Mouse (Mus musculus): ENCODE measurements around the gene Itfg2. TPM values are rescaled to one million over a fixed set of nuclear protein-coding genes. Genes with fewer than 3 reads are reported as not detected.

Itfg2 gene
- polyA plus RNA-seq, 1 experiment from 2014 or later, result 9.4 TPM

DNA sequence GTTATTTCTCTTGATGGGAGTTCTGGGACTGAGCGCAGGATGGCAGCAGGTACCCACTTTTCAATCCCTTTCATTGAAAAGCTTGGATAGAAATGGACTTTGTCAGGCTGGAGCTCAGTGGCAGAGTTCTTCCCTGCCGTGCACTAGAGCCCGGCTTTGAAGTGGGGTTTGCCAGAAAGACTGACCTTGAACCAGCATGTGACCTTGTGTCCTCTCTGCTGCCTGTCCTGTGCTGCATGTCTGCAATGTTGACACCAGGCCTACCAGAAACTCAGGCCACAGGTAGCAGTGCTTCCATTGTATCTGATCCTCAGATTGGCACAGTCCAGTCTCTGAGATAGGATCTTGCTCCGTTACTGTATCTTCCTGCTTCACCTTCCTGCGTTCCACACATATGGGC, 54.7 kb downstream of the Itfg2 start:
- H3K27me3 ChIP-seq (replicated peaks; ENCODE audit: control insufficient read depth, insufficient read depth, low read length), result no peaks in the 10 kb centered on the region

DNA sequence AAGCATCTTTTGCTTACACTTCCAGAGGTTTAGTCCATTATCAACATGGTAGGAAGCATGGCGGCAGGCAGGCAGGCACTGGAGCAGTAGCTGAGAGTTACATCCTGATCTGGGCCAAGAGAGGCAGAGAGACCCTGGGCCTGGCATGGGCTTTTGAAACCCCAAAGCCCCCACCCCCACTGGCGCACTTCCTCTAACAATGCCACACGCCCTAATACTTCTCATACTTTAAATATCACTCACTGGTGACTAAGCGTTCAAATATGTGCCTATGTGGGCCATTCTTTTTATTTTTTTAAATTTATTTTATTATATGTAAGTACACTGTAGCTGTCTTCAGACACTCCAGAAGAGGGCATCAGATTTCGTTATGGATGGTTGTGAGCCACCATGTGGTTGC, 58.3 kb downstream of the Itfg2 start:
- Histone ChIP-seq H3K4me2 (replicated peaks; ENCODE audit: low read depth) (no peak overlapping the region), H3K9ac (ENCODE audit: low read depth, low read length) (no peak overlapping the region), H3K4me3 (ENCODE audit: low read depth, low read length) (no peak overlapping the region), H3K27me3 (replicated peaks; ENCODE audit: control insufficient read depth, insufficient read depth, low read length) (no peaks in the 10 kb centered on the region), H3K27ac (ENCODE audit: low read depth, low read length) (no peak overlapping the region), H3K4me1 (replicated peaks; ENCODE audit: control insufficient read depth, insufficient read depth, low read length) (no peaks in the 10 kb centered on the region; the same call in 1 of the 2 replicates), H3K36me3 (ENCODE audit: control insufficient read depth, insufficient read depth) (peaks cover 40% of the 10 kb centered on the region), H3K9me3 (ENCODE audit: control insufficient read depth) (no peaks in the 10 kb centered on the region)
- no peak for TF ChIP-seq CTCF (IDR thresholded peaks at IDR 0.05; ENCODE audit: low read depth)
- ATAC-seq, result no peak
- WGBS, result 93% methylated on average over 5 of the region's 5 CpGs

More for the DNA sequence above, 54.7 kb downstream of the Itfg2 start:
- 86% methylated on average over 5 of the region's 5 CpGs for WGBS
- Histone ChIP-seq H3K27ac (ENCODE audit: low read depth, low read length) (no peak overlapping the region), H3K9ac (ENCODE audit: low read depth, low read length) (no peak overlapping the region), H3K9me3 (ENCODE audit: control insufficient read depth) (no peaks in the 10 kb centered on the region), H3K4me3 (ENCODE audit: low read depth, low read length) (no peak overlapping the region), H3K36me3 (ENCODE audit: control insufficient read depth, insufficient read depth) (peaks cover 68% of the 10 kb centered on the region), H3K4me2 (replicated peaks; ENCODE audit: low read depth) (no peak overlapping the region), H3K4me1 (replicated peaks; ENCODE audit: control insufficient read depth, insufficient read depth, low read length) (no peaks in the 10 kb centered on the region)
- no peak for TF ChIP-seq CTCF (IDR thresholded peaks at IDR 0.05; ENCODE audit: low read depth)
- no peak for ATAC-seq

- Histone ChIP-seq H3K27ac (ENCODE audit: low read depth, low read length) (no peak overlapping the region), H3K36me3 (ENCODE audit: control insufficient read depth, insufficient read depth) (peaks cover 23% of the 10 kb centered on the region), H3K9me3 (ENCODE audit: control insufficient read depth) (no peaks in the 10 kb centered on the region), H3K9ac (ENCODE audit: low read depth, low read length) (no peak overlapping the region), H3K27me3 (replicated peaks; ENCODE audit: control insufficient read depth, insufficient read depth, low read length) (no peaks in the 10 kb centered on the region), H3K4me2 (replicated peaks; ENCODE audit: low read depth) (no peak overlapping the region), H3K4me1 (replicated peaks; ENCODE audit: control insufficient read depth, insufficient read depth, low read length) (no peaks in the 10 kb centered on the region; the same call in 1 of the 2 replicates), H3K4me3 (ENCODE audit: low read depth, low read length) (no peak overlapping the region)
- 60% methylated on average over 6 of the region's 6 CpGs for WGBS
- TF ChIP-seq CTCF (IDR thresholded peaks at IDR 0.05; ENCODE audit: low read depth), result no peak
- no peak for ATAC-seq
These were observed 60.0 kb downstream of the Itfg2 start for GRCm38 (mm10) chr6:128364721-128365120.

DNA sequence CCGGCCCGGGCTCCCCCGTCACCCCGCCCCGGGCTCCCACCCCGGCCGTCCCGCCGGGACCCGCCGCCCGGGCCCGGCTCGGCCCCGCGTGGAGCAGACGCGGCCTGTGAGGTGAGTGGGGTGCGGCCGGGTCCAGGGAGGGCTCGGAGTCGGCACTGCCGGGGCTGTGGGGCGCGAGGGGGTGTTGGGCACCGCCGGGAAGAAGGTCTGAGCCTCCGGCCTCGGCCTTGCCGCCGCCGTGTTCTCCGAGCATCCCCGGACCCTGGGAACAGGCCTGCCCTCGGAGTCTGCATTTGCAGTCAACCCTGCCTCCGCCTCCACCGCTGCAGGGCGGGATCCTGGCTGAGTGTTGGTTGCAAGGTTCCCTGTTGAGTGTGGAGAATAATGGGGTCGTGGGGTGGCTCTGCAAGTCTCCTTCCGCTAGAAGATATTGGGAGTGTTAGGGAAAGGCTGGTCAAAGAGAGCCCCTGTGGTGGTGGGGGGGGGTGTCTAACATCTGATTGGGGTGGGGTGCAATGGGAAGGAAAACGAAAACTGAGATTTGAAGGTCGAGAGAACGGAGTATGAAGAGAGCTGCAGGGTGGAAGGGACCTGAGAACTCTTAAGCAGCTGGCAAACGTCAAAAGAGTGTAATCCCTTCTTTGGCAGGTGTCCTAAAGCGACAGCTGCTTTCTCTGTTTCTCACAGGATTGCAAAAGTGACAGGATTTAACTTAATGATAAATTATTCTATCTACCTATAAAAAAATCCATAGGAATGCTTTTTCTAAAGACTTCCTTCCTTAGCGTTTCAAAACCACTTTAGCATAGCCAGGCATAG, 61.5 kb downstream of the Itfg2 start:
- ATAC-seq, result peak; percentile 44; the same call in 1 of the 2 replicates
- 2% methylated on average over 46 of the region's 46 CpGs for WGBS
- H3K4me1 ChIP-seq (replicated peaks; ENCODE audit: control insufficient read depth, insufficient read depth, low read length), result no peaks in the 10 kb centered on the region; the same call in 1 of the 2 replicates
- H3K4me2 ChIP-seq (replicated peaks; ENCODE audit: low read depth), result peak overlapping the region; percentile 98
- H3K9me3 ChIP-seq (ENCODE audit: control insufficient read depth), result no peaks in the 10 kb centered on the region
- no peaks in the 10 kb centered on the region for H3K27me3 ChIP-seq (replicated peaks; ENCODE audit: control insufficient read depth, insufficient read depth, low read length)
- peaks cover 13% of the 10 kb centered on the region for H3K36me3 ChIP-seq (ENCODE audit: control insufficient read depth, insufficient read depth)
- peak overlapping the region; percentile 96 for H3K27ac ChIP-seq (ENCODE audit: low read depth, low read length)
- peak overlapping the region; percentile 89 for H3K9ac ChIP-seq (ENCODE audit: low read depth, low read length)
- H3K4me3 ChIP-seq (ENCODE audit: low read depth, low read length), result peak overlapping the region; percentile 98
- no peak for TF ChIP-seq CTCF (IDR thresholded peaks at IDR 0.05; ENCODE audit: low read depth)

- ATAC-seq, result peak; percentile 87
- peak within 1 kb of the TSS; percentile 89 for H3K9ac ChIP-seq (ENCODE audit: low read depth, low read length)
- 0% methylated on average over 47 of the region's 76 CpGs for WGBS
These were observed 62.2 kb downstream of the Itfg2 start, which contains the start of the genes Rhno1 and Foxm1 for GRCm38 (mm10) chr6:128362381-128363006. TSS of gene Rhno1 (minus strand) at chr6:128362911. TSS of gene Foxm1 (plus strand) at chr6:128362967.

DNA sequence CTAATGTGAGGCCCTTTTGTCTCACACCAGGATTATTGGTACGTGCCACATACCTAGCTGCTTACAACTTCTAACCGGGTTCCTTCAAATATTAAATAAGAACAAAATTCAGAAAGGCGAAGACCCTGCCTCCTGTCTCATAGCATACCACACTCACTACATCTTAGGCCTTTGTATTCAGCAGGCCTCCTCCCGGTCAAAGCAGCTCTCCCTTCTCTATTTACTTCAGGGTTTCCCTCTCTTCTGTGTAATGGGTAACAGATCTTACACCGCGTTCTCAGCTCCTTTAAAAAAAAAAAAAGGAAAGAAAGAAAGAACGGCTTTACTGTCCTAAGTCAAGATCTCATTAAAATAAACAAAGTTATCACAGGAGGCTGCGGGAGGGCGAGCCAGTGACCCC, 62.8 kb downstream of the Itfg2 start:
- ATAC-seq, result no peak
- Histone ChIP-seq H3K36me3 (ENCODE audit: control insufficient read depth, insufficient read depth) (peaks cover 8% of the 10 kb centered on the region; the same call in 1 of the 2 replicates), H3K9ac (ENCODE audit: low read depth, low read length) (peak overlapping the region; percentile 89), H3K4me3 (ENCODE audit: low read depth, low read length) (peak overlapping the region; percentile 98), H3K27ac (ENCODE audit: low read depth, low read length) (peak overlapping the region; percentile 96), H3K9me3 (ENCODE audit: control insufficient read depth) (no peaks in the 10 kb centered on the region), H3K27me3 (replicated peaks; ENCODE audit: control insufficient read depth, insufficient read depth, low read length) (no peaks in the 10 kb centered on the region), H3K4me2 (replicated peaks; ENCODE audit: low read depth) (peak overlapping the region; percentile 98), H3K4me1 (replicated peaks; ENCODE audit: control insufficient read depth, insufficient read depth, low read length) (no peaks in the 10 kb centered on the region; the same call in 1 of the 2 replicates)
- WGBS, result 11% methylated on average over 9 of the region's 9 CpGs
- TF ChIP-seq CTCF (IDR thresholded peaks at IDR 0.05; ENCODE audit: low read depth), result no peak

More at GRCm38 (mm10) chr6:128362381-128363006, 62.2 kb downstream of the Itfg2 start, which contains the start of the genes Rhno1 and Foxm1:
- no peak for TF ChIP-seq CTCF (IDR thresholded peaks at IDR 0.05; ENCODE audit: low read depth)
- H3K4me2 ChIP-seq (replicated peaks; ENCODE audit: low read depth), result peak within 1 kb of the TSS; percentile 98
- peak within 1 kb of the TSS; percentile 98 for H3K4me3 ChIP-seq (ENCODE audit: low read depth, low read length)
- peaks cover 12% of the 10 kb centered on the region; the same call in 1 of the 2 replicates for H3K36me3 ChIP-seq (ENCODE audit: control insufficient read depth, insufficient read depth)
- no peaks in the 10 kb centered on the region for H3K27me3 ChIP-seq (replicated peaks; ENCODE audit: control insufficient read depth, insufficient read depth, low read length)
- no peaks in the 10 kb centered on the region; the same call in 1 of the 2 replicates for H3K4me1 ChIP-seq (replicated peaks; ENCODE audit: control insufficient read depth, insufficient read depth, low read length)
- H3K9me3 ChIP-seq (ENCODE audit: control insufficient read depth), result no peaks in the 10 kb centered on the region
- peak within 1 kb of the TSS; percentile 96 for H3K27ac ChIP-seq (ENCODE audit: low read depth, low read length)

Other genes starting within 250 kb of the Itfg2 start
- 1.4 and 1.5 TPM in 2 replicates for gene Tead4, start 124.1 kb downstream of the Itfg2 start, polyA plus RNA-seq (2015; fragmentation: Nextera tagmentation; extraction: Ambion mirVana)
- gene Tulp3, start 69.1 kb downstream of the Itfg2 start, polyA plus RNA-seq (2015; fragmentation: Nextera tagmentation; extraction: Ambion mirVana), result 3.0 and 4.4 TPM in 2 replicates
- gene Rhno1, start 62.0 kb downstream of the Itfg2 start, polyA plus RNA-seq (2015; fragmentation: Nextera tagmentation; extraction: Ambion mirVana), result 39.1 and 39.5 TPM in 2 replicates
- gene Foxm1, start 62.0 kb downstream of the Itfg2 start, polyA plus RNA-seq (2015; fragmentation: Nextera tagmentation; extraction: Ambion mirVana), result 4.7 and 5.7 TPM in 2 replicates
- not detected in 2 replicates for gene Tex52, start 49.5 kb downstream of the Itfg2 start, polyA plus RNA-seq (2015; fragmentation: Nextera tagmentation; extraction: Ambion mirVana)
- gene Gm44596, start 49.4 kb downstream of the Itfg2 start, polyA plus RNA-seq (2015; fragmentation: Nextera tagmentation; extraction: Ambion mirVana), result not detected in 2 replicates
- 2.3 and 3.4 TPM in 2 replicates for gene Nrip2, start 25.6 kb downstream of the Itfg2 start, polyA plus RNA-seq (2015; fragmentation: Nextera tagmentation; extraction: Ambion mirVana)
- gene Fkbp4, start 13.7 kb upstream of the Itfg2 start, polyA plus RNA-seq (2015; fragmentation: Nextera tagmentation; extraction: Ambion mirVana), result 113 and 116 TPM in 2 replicates
- 0.39 and 0.44 TPM in 2 replicates for gene Pzp, start 101.8 kb upstream of the Itfg2 start, polyA plus RNA-seq (2015; fragmentation: Nextera tagmentation; extraction: Ambion mirVana)
- gene A2ml1, start 156.7 kb upstream of the Itfg2 start, polyA plus RNA-seq (2015; fragmentation: Nextera tagmentation; extraction: Ambion mirVana), result 1.0 and 2.0 TPM in 2 replicates
- not detected in 2 replicates for gene Klrb1a, start 198.6 kb upstream of the Itfg2 start, polyA plus RNA-seq (2015; fragmentation: Nextera tagmentation; extraction: Ambion mirVana)
- gene Clec2h, start 237.5 kb upstream of the Itfg2 start, polyA plus RNA-seq (2015; fragmentation: Nextera tagmentation; extraction: Ambion mirVana), result 169 and 175 TPM in 2 replicates

All from intestine, postnatal 0 days (tissue).